Mouse (Mus musculus): ENCODE results near the gene Kif13a. TPM values are rescaled to one million over a fixed set of nuclear protein-coding genes. Genes with fewer than 3 reads are reported as not detected.
A peak's percentile ranks its signal among the peaks of the same experiment; 100 is the strongest.

The Kif13a gene
- polyA plus RNA-seq (2012; rRNA removed), result 36.5 and 38.5 TPM in 2 replicates

DNA sequence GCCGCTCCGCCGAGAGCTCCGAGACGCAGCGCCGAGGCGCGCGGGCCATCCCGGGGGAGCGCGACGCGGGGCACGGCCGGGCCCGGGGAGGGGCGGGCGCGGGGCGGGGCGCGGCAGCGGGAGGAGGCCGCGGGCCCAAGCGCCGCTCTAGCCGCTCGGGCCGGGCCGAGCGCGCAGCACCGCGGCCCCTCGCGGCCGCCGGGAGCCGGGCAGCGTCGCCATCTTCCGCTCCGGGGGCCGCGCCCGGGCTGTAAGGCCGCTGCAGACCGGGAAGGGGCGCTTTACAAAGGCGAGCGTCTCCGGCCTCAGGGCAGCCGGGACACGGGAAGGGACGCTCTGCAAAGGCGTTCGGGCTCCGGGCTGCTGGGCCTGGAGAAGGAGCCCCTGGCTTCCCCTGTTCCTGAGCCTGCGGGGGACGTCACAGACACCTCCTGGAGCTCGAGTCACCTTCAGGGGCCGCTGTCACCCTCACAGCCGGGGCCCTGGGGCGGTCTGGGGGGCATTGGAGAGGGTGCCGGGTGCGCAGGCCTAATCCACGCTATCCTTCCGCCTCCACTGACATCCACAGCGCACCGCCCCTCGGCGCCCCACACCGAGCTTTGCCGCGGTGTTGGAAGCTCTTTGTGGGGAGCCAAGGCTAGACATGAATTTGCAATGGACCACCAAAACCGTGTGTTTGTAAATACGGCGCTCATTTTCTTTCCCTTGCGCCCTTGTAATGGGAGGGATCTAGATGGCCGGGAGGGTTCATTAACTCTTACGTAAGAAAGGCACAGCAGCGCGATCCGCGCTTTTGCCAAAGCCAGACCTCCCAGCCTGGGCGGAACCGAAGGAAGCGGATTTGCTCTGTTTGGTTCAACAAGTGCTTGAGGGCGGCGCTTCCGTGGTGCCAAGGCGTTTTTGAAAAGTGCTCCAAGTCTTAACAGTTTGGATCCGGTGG is at the start of gene Kif13a:
TSS of gene Kif13a (minus strand) at position 149 of the 940 bp plus-strand sequence.
- Histone ChIP-seq H3K27ac (ENCODE audit: insufficient read depth, low read length) (peak within 1 kb of the TSS; percentile 94), H3K27me3 (ENCODE audit: control insufficient read depth, insufficient read depth, low read length) (no peaks in the 10 kb centered on the region), H3K4me1 (ENCODE audit: control insufficient read depth, insufficient read depth, low read length) (peaks cover 21% of the 10 kb centered on the region), H3K4me3 (replicated peaks; ENCODE audit: insufficient read depth, low read depth, low read length) (peak within 1 kb of the TSS; percentile 93)
- WGBS, result 3% methylated on average over 96 of the region's 96 CpGs
- TF ChIP-seq POLR2A (IDR thresholded peaks at IDR 0.05; ENCODE audit: borderline replicate concordance, insufficient read depth, low read length) (peak; percentile 83; the same call in 1 of the 2 replicates), CTCF (IDR thresholded peaks at IDR 0.05; ENCODE audit: borderline replicate concordance, insufficient read depth, low read depth, low read length) (no peak)
- DNase-seq, result peak; percentile 92 to 93

DNA sequence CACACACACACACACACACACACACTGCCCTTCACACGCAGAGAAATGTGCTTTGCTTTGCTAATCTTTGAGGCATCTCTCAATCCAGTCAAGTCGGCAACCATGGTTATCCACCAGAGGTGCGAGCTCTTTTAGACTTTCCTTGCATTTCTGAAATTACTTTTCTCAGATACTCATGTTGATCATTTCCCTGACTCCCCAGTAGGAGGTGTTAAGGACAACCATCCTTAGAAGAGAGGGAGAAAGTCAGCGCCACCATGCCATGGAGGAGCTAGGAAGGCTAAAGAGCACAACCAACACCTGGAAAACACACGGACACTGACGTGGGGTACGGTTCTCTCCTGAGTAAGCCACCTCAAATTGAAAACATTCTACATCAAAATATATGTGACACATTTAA is 46.9 kb upstream of the Kif13a start:
- Histone ChIP-seq H3K4me1 (ENCODE audit: control insufficient read depth, insufficient read depth, low read length) (no peaks in the 10 kb centered on the region), H3K4me3 (replicated peaks; ENCODE audit: insufficient read depth, low read depth, low read length) (no peak overlapping the region), H3K27ac (ENCODE audit: insufficient read depth, low read length) (no peak overlapping the region), H3K27me3 (ENCODE audit: control insufficient read depth, insufficient read depth, low read length) (no peaks in the 10 kb centered on the region)
- 93% methylated on average over 7 of the region's 7 CpGs for WGBS
- no peak for TF ChIP-seq CTCF (IDR thresholded peaks at IDR 0.05; ENCODE audit: borderline replicate concordance, insufficient read depth, low read depth, low read length)
- TF ChIP-seq POLR2A (IDR thresholded peaks at IDR 0.05; ENCODE audit: borderline replicate concordance, insufficient read depth, low read length), result no peak
- no peak for DNase-seq

DNA sequence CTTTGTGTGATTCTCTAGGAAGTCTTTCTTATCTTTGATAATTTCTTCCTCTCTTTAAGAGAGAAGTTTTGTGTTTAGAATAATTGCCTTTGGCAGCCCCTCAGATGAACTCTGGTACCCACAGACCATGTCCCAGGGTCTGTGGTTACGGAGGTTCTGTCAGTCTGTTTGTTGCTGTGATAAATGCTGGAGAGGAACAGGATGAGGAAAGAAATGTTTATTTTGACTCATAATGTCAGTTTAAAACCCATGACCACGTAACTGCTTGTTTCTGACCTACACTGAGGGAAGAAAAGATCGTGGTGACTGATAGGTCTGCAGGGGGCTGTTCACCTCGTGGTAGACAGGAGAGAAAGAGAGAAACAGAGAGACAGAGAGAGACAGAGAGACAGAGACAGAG is 46.3 kb upstream of the Kif13a start:
- no peaks in the 10 kb centered on the region for H3K27me3 ChIP-seq (ENCODE audit: control insufficient read depth, insufficient read depth, low read length)
- no peak overlapping the region for H3K27ac ChIP-seq (ENCODE audit: insufficient read depth, low read length)
- no peaks in the 10 kb centered on the region for H3K4me1 ChIP-seq (ENCODE audit: control insufficient read depth, insufficient read depth, low read length)
- H3K4me3 ChIP-seq (replicated peaks; ENCODE audit: insufficient read depth, low read depth, low read length), result no peak overlapping the region
- 52% methylated on average over 4 of the region's 4 CpGs for WGBS
- no peak for TF ChIP-seq POLR2A (IDR thresholded peaks at IDR 0.05; ENCODE audit: borderline replicate concordance, insufficient read depth, low read length)
- no peak for TF ChIP-seq CTCF (IDR thresholded peaks at IDR 0.05; ENCODE audit: borderline replicate concordance, insufficient read depth, low read depth, low read length)
- DNase-seq, result no peak

DNA sequence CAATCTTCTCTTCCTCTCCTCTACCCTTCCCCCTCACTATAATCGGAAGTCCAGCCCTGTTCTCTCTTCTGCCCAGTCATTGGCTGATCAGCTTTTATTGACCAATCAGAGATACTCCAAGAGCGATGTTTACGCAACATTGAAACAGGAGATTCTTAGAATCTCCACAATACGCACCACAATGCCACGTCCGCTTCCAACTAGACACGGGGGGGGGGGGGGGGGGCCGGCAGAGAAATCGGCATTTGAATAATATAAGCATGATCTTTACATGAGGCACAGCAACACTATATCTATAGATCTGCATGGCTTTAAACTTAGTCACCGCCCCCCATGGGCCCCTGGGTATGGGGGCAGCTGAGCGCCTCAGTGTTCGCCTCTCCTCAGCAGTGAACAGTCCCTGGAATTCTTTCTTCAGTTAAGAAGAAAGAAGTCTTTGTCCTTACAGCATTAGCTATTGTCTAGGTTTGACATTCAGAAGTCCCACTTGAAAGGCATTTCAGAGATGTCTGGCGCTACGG is 45.4 kb upstream of the Kif13a start:
- WGBS, result 16% methylated on average over 14 of the region's 14 CpGs
- DNase-seq, result peak in 1 of 2 experiments; percentile 31

DNA sequence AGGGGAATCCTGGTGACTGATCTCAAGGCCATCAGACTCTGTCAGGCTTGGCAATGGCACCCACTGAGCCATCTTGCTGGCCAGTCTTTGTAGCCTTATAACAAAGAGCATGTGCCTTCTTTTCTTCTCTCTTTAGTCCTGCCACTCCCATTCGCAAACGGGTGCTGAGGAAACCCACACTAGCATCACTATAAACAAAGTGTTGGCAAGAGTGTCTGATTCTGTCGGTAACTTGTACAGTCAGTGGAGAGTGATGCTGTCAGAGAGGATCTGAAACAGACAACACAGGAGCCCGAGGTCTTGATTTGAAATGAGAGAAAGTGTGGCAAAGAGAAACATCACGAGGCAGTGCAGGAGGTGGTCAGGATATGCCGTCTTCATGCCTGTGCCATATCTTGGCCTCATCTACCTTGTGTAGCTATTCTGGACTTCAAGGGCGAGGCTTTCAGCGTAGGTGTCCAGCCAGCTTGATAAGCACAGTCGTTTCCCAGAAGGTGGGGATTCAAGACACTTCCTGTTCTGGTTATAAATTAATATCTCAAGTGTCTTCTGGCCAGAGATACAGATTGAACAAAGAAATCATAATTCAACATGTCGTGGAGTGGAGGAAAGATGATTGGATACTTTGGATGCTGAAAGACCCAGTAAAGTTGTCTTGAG is 40.7 kb upstream of the Kif13a start:
- TF ChIP-seq POLR2A (IDR thresholded peaks at IDR 0.05; ENCODE audit: borderline replicate concordance, insufficient read depth, low read length) (no peak), CTCF (IDR thresholded peaks at IDR 0.05; ENCODE audit: borderline replicate concordance, insufficient read depth, low read depth, low read length) (no peak)
- no peaks in the 10 kb centered on the region for H3K27me3 ChIP-seq (ENCODE audit: control insufficient read depth, insufficient read depth, low read length)
- H3K4me1 ChIP-seq (ENCODE audit: control insufficient read depth, insufficient read depth, low read length), result no peaks in the 10 kb centered on the region
- WGBS, result 75% methylated on average over 10 of the region's 10 CpGs
- H3K4me3 ChIP-seq (replicated peaks; ENCODE audit: insufficient read depth, low read depth, low read length), result no peak overlapping the region
- no peak overlapping the region for H3K27ac ChIP-seq (ENCODE audit: insufficient read depth, low read length)
- DNase-seq, result no peak

More for the DNA sequence above, 45.4 kb upstream of the Kif13a start:
- Histone ChIP-seq H3K4me3 (replicated peaks; ENCODE audit: insufficient read depth, low read depth, low read length) (peak overlapping the region; percentile 30), H3K4me1 (ENCODE audit: control insufficient read depth, insufficient read depth, low read length) (no peaks in the 10 kb centered on the region), H3K27me3 (ENCODE audit: control insufficient read depth, insufficient read depth, low read length) (no peaks in the 10 kb centered on the region), H3K27ac (ENCODE audit: insufficient read depth, low read length) (no peak overlapping the region)
- no peak for TF ChIP-seq POLR2A (IDR thresholded peaks at IDR 0.05; ENCODE audit: borderline replicate concordance, insufficient read depth, low read length)
- TF ChIP-seq CTCF (IDR thresholded peaks at IDR 0.05; ENCODE audit: borderline replicate concordance, insufficient read depth, low read depth, low read length), result no peak

DNA sequence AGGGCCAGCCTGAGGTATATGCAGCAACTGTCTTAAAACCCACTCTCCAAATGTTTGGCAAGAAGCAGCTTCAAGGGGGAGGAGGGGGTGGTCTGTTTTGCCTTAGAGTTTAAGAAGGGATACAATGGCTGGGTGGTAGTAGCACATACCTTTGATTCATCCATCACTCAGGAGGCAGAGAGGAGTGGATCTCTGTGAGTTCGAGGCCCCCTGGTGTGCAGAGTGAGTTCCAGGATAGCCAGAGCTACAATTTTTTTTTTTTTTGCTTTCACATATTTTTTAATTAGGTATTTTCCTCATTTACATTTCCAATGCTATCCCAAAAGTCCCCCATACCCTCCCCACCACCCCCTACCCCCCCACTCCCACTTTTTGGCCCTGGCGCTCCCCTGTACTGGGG is 39.0 kb upstream of the Kif13a start:
- DNase-seq, result no peak
- WGBS, result 93% methylated on average over 2 of the region's 2 CpGs
- H3K4me1 ChIP-seq (ENCODE audit: control insufficient read depth, insufficient read depth, low read length), result no peaks in the 10 kb centered on the region
- H3K4me3 ChIP-seq (replicated peaks; ENCODE audit: insufficient read depth, low read depth, low read length), result no peak overlapping the region
- H3K27me3 ChIP-seq (ENCODE audit: control insufficient read depth, insufficient read depth, low read length), result no peaks in the 10 kb centered on the region
- no peak overlapping the region for H3K27ac ChIP-seq (ENCODE audit: insufficient read depth, low read length)
- TF ChIP-seq CTCF (IDR thresholded peaks at IDR 0.05; ENCODE audit: borderline replicate concordance, insufficient read depth, low read depth, low read length), result no peak
- no peak for TF ChIP-seq POLR2A (IDR thresholded peaks at IDR 0.05; ENCODE audit: borderline replicate concordance, insufficient read depth, low read length)

DNA sequence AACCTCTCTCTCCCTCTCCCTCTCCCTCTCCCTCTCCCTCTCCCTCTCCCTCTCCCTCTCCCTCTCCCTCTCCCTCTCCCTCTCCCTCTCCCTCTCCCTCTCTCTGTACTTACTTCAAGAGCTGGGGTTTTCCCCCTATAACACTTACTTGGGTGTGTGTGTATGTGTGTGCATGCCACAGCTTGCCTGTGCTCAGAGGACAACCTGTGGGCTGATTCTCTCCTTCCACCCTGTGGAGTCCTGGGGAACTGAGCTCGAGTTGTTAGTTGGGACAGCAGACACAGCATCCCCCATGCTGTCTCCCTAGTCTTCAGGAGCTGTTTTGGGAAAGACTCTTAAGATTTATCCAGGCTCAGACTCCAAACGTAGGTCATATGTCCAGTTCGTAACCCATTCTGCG is 37.6 kb upstream of the Kif13a start:
- Histone ChIP-seq H3K4me1 (ENCODE audit: control insufficient read depth, insufficient read depth, low read length) (no peaks in the 10 kb centered on the region), H3K27ac (ENCODE audit: insufficient read depth, low read length) (no peak overlapping the region), H3K27me3 (ENCODE audit: control insufficient read depth, insufficient read depth, low read length) (no peaks in the 10 kb centered on the region), H3K4me3 (replicated peaks; ENCODE audit: insufficient read depth, low read depth, low read length) (no peak overlapping the region)
- TF ChIP-seq POLR2A (IDR thresholded peaks at IDR 0.05; ENCODE audit: borderline replicate concordance, insufficient read depth, low read length), result no peak
- WGBS, result 74% methylated on average over 4 of the region's 4 CpGs
- no peak for DNase-seq

Measured in cerebellum, adult 2 months (tissue).